In genomic region chr8:124791751-124792150, GRCm38 (mm10) we compare ENCODE assay signal across 8 mouse cellular contexts. TPM values are rescaled to one million over a fixed set of nuclear protein-coding genes. Genes with fewer than 3 reads are reported as not detected.
DNase-seq lines count a peak whose midpoint lies in the region; ATAC-seq lines count a peak whose summit lies in the region.

No protein-coding gene starts in this region.

- no peaks in the 10 kb centered on the region for H3K9me3 ChIP-seq in heart, embryonic 14.5 days (ENCODE audit: control insufficient read depth, low read length)
- no peaks in the 10 kb centered on the region for H3K9me3 ChIP-seq in hindbrain, embryonic 10.5 days
- H3K9me3 ChIP-seq in midbrain, embryonic 10.5 days (replicated peaks), result no peaks in the 10 kb centered on the region

- intact Hi-C loops in heart, postnatal 25 days (cut with DNase I), result no loop called here

- peak overlapping the region; percentile 51 to 70 for H3K4me3 ChIP-seq in heart, embryonic 14.5 days (ENCODE audit: control insufficient read depth in 1 of 2, insufficient read depth in 1 of 2, low read depth in 1 of 2, low read length in 2 of 2)
- peak overlapping the region; percentile 67 for H3K4me3 ChIP-seq in hindbrain, embryonic 10.5 days
- peak overlapping the region; percentile 70 for H3K4me3 ChIP-seq in midbrain, embryonic 10.5 days

- ATAC-seq in heart, embryonic 14.5 days (ENCODE audit: insufficient number of reproducible peaks, insufficient read depth, low FRiP score, low read depth), result no peak
- ATAC-seq in frontal cortex, adult (ENCODE audit: low TSS enrichment), result no peak

- peak overlapping the region; percentile 100 for H3K4me2 ChIP-seq in heart, embryonic 14.5 days (ENCODE audit: low read length)

- WGBS in heart, embryonic 14.5 days, result 27% methylated on average over 4 of the region's 4 CpGs
- WGBS in hindbrain, embryonic 10.5 days, result 39% methylated on average over 4 of the region's 4 CpGs
- WGBS in midbrain, embryonic 10.5 days, result 53% methylated on average over 4 of the region's 4 CpGs

- no peaks in the 10 kb centered on the region for H3K36me3 ChIP-seq in heart, embryonic 14.5 days (ENCODE audit: control insufficient read depth, insufficient read depth, low read length)
- no peaks in the 10 kb centered on the region for H3K36me3 ChIP-seq in hindbrain, embryonic 10.5 days
- no peaks in the 10 kb centered on the region for H3K36me3 ChIP-seq in midbrain, embryonic 10.5 days

- H3K9ac ChIP-seq in heart, embryonic 14.5 days (ENCODE audit: low read length), result peak overlapping the region; percentile 62; the same call in 1 of the 2 replicates

- DNase-seq in heart, postnatal 25 days (ENCODE audit: low spot score), result no peak
- DNase-seq in MN1 (ENCODE audit: low spot score), result peak; percentile 64
- no peak for DNase-seq in hindbrain, embryonic 10.5 days (ENCODE audit: low spot score)
- no peak for DNase-seq in midbrain, embryonic 10.5 days (ENCODE audit: low spot score)
- no peak for DNase-seq in embryo, embryonic 10.5 days (ENCODE audit: low spot score)
- DNase-seq in left cerebral cortex, adult 8-10 months (ENCODE audit: low spot score in 2 of 2), result no peak

- H3K27ac ChIP-seq in heart, embryonic 14.5 days (replicated peaks in 1 of 2; ENCODE audit: control insufficient read depth in 1 of 2, insufficient read depth in 1 of 2, low read depth in 2 of 2, low read length in 2 of 2), result peak overlapping the region in 1 of 2 experiments; percentile 53; a peak in 1 of 4 replicates
- H3K27ac ChIP-seq in hindbrain, embryonic 10.5 days, result peak overlapping the region; percentile 85
- peak overlapping the region; percentile 80 for H3K27ac ChIP-seq in midbrain, embryonic 10.5 days (replicated peaks)

- H3K27me3 ChIP-seq in heart, embryonic 14.5 days (ENCODE audit: control insufficient read depth, insufficient read depth, low read length), result peaks cover 36% of the 10 kb centered on the region
- H3K27me3 ChIP-seq in hindbrain, embryonic 10.5 days (ENCODE audit: insufficient read depth, poor library complexity, severe bottlenecking), result peaks cover 87% of the 10 kb centered on the region
- peaks cover 75% of the 10 kb centered on the region for H3K27me3 ChIP-seq in midbrain, embryonic 10.5 days (ENCODE audit: low read depth, poor library complexity, severe bottlenecking)

- peaks cover 12 to 29% of the 10 kb centered on the region in 2 experiments for H3K4me1 ChIP-seq in heart, embryonic 14.5 days (ENCODE audit: control insufficient read depth in 2 of 2, insufficient read depth in 2 of 2, low read length in 2 of 2)
- H3K4me1 ChIP-seq in hindbrain, embryonic 10.5 days (replicated peaks), result peaks cover 38% of the 10 kb centered on the region
- peaks cover 34% of the 10 kb centered on the region for H3K4me1 ChIP-seq in midbrain, embryonic 10.5 days

RNA-seq across cellular contexts. Expression of gene Trim67, which starts 1.1 kb away (rescaled TPM):
- polyA plus RNA-seq in heart, embryonic 14.5 days (2014; fragmentation: Nextera tagmentation; extraction: Ambion mirVana), result 0.16 and 0.22 TPM in 2 replicates
- under 1 TPM; 0.53 to 0.73 TPM for total RNA-seq in heart, postnatal 25 days (2021)
- 0.81 and 3.3 TPM in 2 replicates for polyA plus RNA-seq in hindbrain, embryonic 10.5 days (2016; fragmentation: Nextera tagmentation; extraction: Ambion mirVana)
- polyA plus RNA-seq in midbrain, embryonic 10.5 days (2016; fragmentation: Nextera tagmentation; extraction: Ambion mirVana), result 0.46 and 1.4 TPM in 2 replicates
- 1 to 10 TPM; 2.2 to 2.3 (median 2.2) TPM for total RNA-seq in left cerebral cortex, adult 8-10 months (2022)

RNA-seq across cellular contexts. Expression of gene Fam89a, which starts 40.1 kb away (rescaled TPM):
- 1.2 and 1.7 TPM in 2 replicates for polyA plus RNA-seq in heart, embryonic 14.5 days (2014; fragmentation: Nextera tagmentation; extraction: Ambion mirVana)
- total RNA-seq in heart, postnatal 25 days (2021), result 1 to 10 TPM in 1 of 2 experiments, under 1 TPM in 1; 0.78 to 1.2 TPM
- 4.3 and 6.7 TPM in 2 replicates for polyA plus RNA-seq in hindbrain, embryonic 10.5 days (2016; fragmentation: Nextera tagmentation; extraction: Ambion mirVana)
- 1.7 and 2.0 TPM in 2 replicates for polyA plus RNA-seq in midbrain, embryonic 10.5 days (2016; fragmentation: Nextera tagmentation; extraction: Ambion mirVana)
- total RNA-seq in left cerebral cortex, adult 8-10 months (2022), result 1 to 10 TPM in 2 of 4 experiments, under 1 TPM in 2; 0.28 to 1.6 (median 0.83) TPM
